Mouse (Mus musculus): ENCODE results near the gene Thpo. TPM values are rescaled to one million over a fixed set of nuclear protein-coding genes. Genes with fewer than 3 reads are reported as not detected.

The Thpo gene
- polyA plus RNA-seq, 1 experiment from 2014 or later: 1.2 TPM

GRCm38 (mm10) chr16:20691617-20692016 lies 42.7 kb downstream of the Thpo start:
- Histone ChIP-seq H3K27ac (no peak overlapping the region), H3K9ac (no peak overlapping the region), H3K4me3 (replicated peaks; ENCODE audit: low read length) (no peak overlapping the region), H3K4me1 (replicated peaks; ENCODE audit: control insufficient read depth, insufficient read depth, low read length) (peaks cover 33% of the 10 kb centered on the region), H3K4me2 (replicated peaks) (no peak overlapping the region), H3K27me3 (ENCODE audit: control insufficient read depth, insufficient read depth, low read length) (no peaks in the 10 kb centered on the region), H3K9me3 (ENCODE audit: control insufficient read depth, low read length) (no peaks in the 10 kb centered on the region), H3K36me3 (replicated peaks; ENCODE audit: control insufficient read depth, insufficient read depth) (peaks cover 61% of the 10 kb centered on the region)
- WGBS: 82% methylated on average over 1 of the region's 1 CpGs
- ATAC-seq (ENCODE audit: low FRiP score) (no peak), DNase-seq (ENCODE audit: low spot score) (no peak)

GRCm38 (mm10) chr16:20690774-20691173 lies 43.5 kb downstream of the Thpo start:
- Histone ChIP-seq H3K4me2 (replicated peaks) (no peak overlapping the region), H3K4me3 (replicated peaks; ENCODE audit: low read length) (no peak overlapping the region), H3K27me3 (ENCODE audit: control insufficient read depth, insufficient read depth, low read length) (no peaks in the 10 kb centered on the region), H3K27ac (no peak overlapping the region), H3K9me3 (ENCODE audit: control insufficient read depth, low read length) (no peaks in the 10 kb centered on the region), H3K4me1 (replicated peaks; ENCODE audit: control insufficient read depth, insufficient read depth, low read length) (peaks cover 25% of the 10 kb centered on the region), H3K36me3 (replicated peaks; ENCODE audit: control insufficient read depth, insufficient read depth) (peaks cover 69% of the 10 kb centered on the region), H3K9ac (no peak overlapping the region)
- DNase-seq (ENCODE audit: low spot score): no peak
- no peak for ATAC-seq (ENCODE audit: low FRiP score)
- 92% methylated on average over 3 of the region's 3 CpGs for WGBS

- Histone ChIP-seq H3K4me3 (replicated peaks; ENCODE audit: low read length) (no peak overlapping the region), H3K4me2 (replicated peaks) (no peak overlapping the region), H3K27me3 (ENCODE audit: control insufficient read depth, insufficient read depth, low read length) (no peaks in the 10 kb centered on the region), H3K27ac (no peak overlapping the region), H3K36me3 (replicated peaks; ENCODE audit: control insufficient read depth, insufficient read depth) (peaks cover 85% of the 10 kb centered on the region), H3K4me1 (replicated peaks; ENCODE audit: control insufficient read depth, insufficient read depth, low read length) (peaks cover 15% of the 10 kb centered on the region), H3K9ac (no peak overlapping the region), H3K9me3 (ENCODE audit: control insufficient read depth, low read length) (no peaks in the 10 kb centered on the region)
- no peak for DNase-seq (ENCODE audit: low spot score)
- ATAC-seq (ENCODE audit: low FRiP score): no peak
- 68% methylated on average over 10 of the region's 10 CpGs for WGBS
These were observed 56.2 kb downstream of the Thpo start for GRCm38 (mm10) chr16:20677974-20678675.

- DNase-seq (ENCODE audit: low spot score) (no peak), ATAC-seq (ENCODE audit: low FRiP score) (no peak)
- Histone ChIP-seq H3K27ac (no peak overlapping the region), H3K27me3 (ENCODE audit: control insufficient read depth, insufficient read depth, low read length) (no peaks in the 10 kb centered on the region), H3K4me2 (replicated peaks) (no peak overlapping the region), H3K4me3 (replicated peaks; ENCODE audit: low read length) (no peak overlapping the region), H3K36me3 (replicated peaks; ENCODE audit: control insufficient read depth, insufficient read depth) (peaks cover 77% of the 10 kb centered on the region), H3K9me3 (ENCODE audit: control insufficient read depth, low read length) (no peaks in the 10 kb centered on the region), H3K9ac (no peak overlapping the region), H3K4me1 (replicated peaks; ENCODE audit: control insufficient read depth, insufficient read depth, low read length) (peaks cover 15% of the 10 kb centered on the region)
- 86% methylated on average over 5 of the region's 5 CpGs for WGBS
These were observed 56.9 kb downstream of the Thpo start for GRCm38 (mm10) chr16:20677380-20677779.

- no peak overlapping the region for H3K4me2 ChIP-seq (replicated peaks)
- no peak overlapping the region for H3K4me3 ChIP-seq (replicated peaks; ENCODE audit: low read length)
- no peaks in the 10 kb centered on the region for H3K9me3 ChIP-seq (ENCODE audit: control insufficient read depth, low read length)
- no peaks in the 10 kb centered on the region for H3K27me3 ChIP-seq (ENCODE audit: control insufficient read depth, insufficient read depth, low read length)
- H3K4me1 ChIP-seq (replicated peaks; ENCODE audit: control insufficient read depth, insufficient read depth, low read length): peaks cover 18% of the 10 kb centered on the region
- DNase-seq (ENCODE audit: low spot score) (no peak), ATAC-seq (ENCODE audit: low FRiP score) (no peak)
- peaks cover 70% of the 10 kb centered on the region for H3K36me3 ChIP-seq (replicated peaks; ENCODE audit: control insufficient read depth, insufficient read depth)
- no peak overlapping the region for H3K27ac ChIP-seq
- H3K9ac ChIP-seq: no peak overlapping the region
- WGBS: 86% methylated on average over 4 of the region's 4 CpGs
These were observed 57.6 kb downstream of the Thpo start for GRCm38 (mm10) chr16:20676702-20677101.

- H3K4me3 ChIP-seq (replicated peaks; ENCODE audit: low read length): no peak overlapping the region
- no peak overlapping the region for H3K9ac ChIP-seq
- no peaks in the 10 kb centered on the region for H3K27me3 ChIP-seq (ENCODE audit: control insufficient read depth, insufficient read depth, low read length)
- peaks cover 18% of the 10 kb centered on the region for H3K4me1 ChIP-seq (replicated peaks; ENCODE audit: control insufficient read depth, insufficient read depth, low read length)
- H3K36me3 ChIP-seq (replicated peaks; ENCODE audit: control insufficient read depth, insufficient read depth): peaks cover 56% of the 10 kb centered on the region
- no peak for DNase-seq (ENCODE audit: low spot score)
- WGBS: 95% methylated on average over 6 of the region's 6 CpGs
- H3K4me2 ChIP-seq (replicated peaks): no peak overlapping the region
- ATAC-seq (ENCODE audit: low FRiP score): no peak
- H3K9me3 ChIP-seq (ENCODE audit: control insufficient read depth, low read length): no peaks in the 10 kb centered on the region
- no peak overlapping the region for H3K27ac ChIP-seq
These were observed 59.1 kb downstream of the Thpo start for GRCm38 (mm10) chr16:20675213-20675612.

Other genes starting within 250 kb of the Thpo start
- 88.0 and 89.2 TPM in 2 replicates for gene Eif2b5, start 235.7 kb downstream of the Thpo start, polyA plus RNA-seq (2014; fragmentation: Nextera tagmentation; extraction: Ambion mirVana)
- gene Dvl3, start 217.5 kb downstream of the Thpo start, polyA plus RNA-seq (2014; fragmentation: Nextera tagmentation; extraction: Ambion mirVana): 36.4 and 40.9 TPM in 2 replicates
- 1,214 and 1,314 TPM in 2 replicates for gene Ap2m1, start 199.0 kb downstream of the Thpo start, polyA plus RNA-seq (2014; fragmentation: Nextera tagmentation; extraction: Ambion mirVana)
- 75.3 and 77.5 TPM in 2 replicates for gene Abcf3, start 185.9 kb downstream of the Thpo start, polyA plus RNA-seq (2014; fragmentation: Nextera tagmentation; extraction: Ambion mirVana)
- gene Vwa5b2, start 145.0 kb downstream of the Thpo start, polyA plus RNA-seq (2014; fragmentation: Nextera tagmentation; extraction: Ambion mirVana): 22.1 and 24.4 TPM in 2 replicates
- 10.4 and 11.0 TPM in 2 replicates for gene Eef1akmt4, start 122.9 kb downstream of the Thpo start, polyA plus RNA-seq (2014; fragmentation: Nextera tagmentation; extraction: Ambion mirVana)
- not detected in 2 replicates for gene Gm49333, start 122.9 kb downstream of the Thpo start, polyA plus RNA-seq (2014; fragmentation: Nextera tagmentation; extraction: Ambion mirVana)
- gene Alg3, start 122.8 kb downstream of the Thpo start, polyA plus RNA-seq (2014; fragmentation: Nextera tagmentation; extraction: Ambion mirVana): 44.8 and 45.3 TPM in 2 replicates
- 61.8 and 63.8 TPM in 2 replicates for gene Camk2n2, start 113.2 kb downstream of the Thpo start, polyA plus RNA-seq (2014; fragmentation: Nextera tagmentation; extraction: Ambion mirVana)
- 10.6 and 12.1 TPM in 2 replicates for gene Ece2, start 104.7 kb downstream of the Thpo start, polyA plus RNA-seq (2014; fragmentation: Nextera tagmentation; extraction: Ambion mirVana)
- gene Psmd2, start 82.9 kb downstream of the Thpo start, polyA plus RNA-seq (2014; fragmentation: Nextera tagmentation; extraction: Ambion mirVana): 329 and 358 TPM in 2 replicates
- gene Eif4g1, start 66.2 kb downstream of the Thpo start, polyA plus RNA-seq (2014; fragmentation: Nextera tagmentation; extraction: Ambion mirVana): 124 and 130 TPM in 2 replicates
- gene Fam131a, start 41.3 kb downstream of the Thpo start, polyA plus RNA-seq (2014; fragmentation: Nextera tagmentation; extraction: Ambion mirVana): 41.8 and 44.2 TPM in 2 replicates
- 93.2 and 95.9 TPM in 2 replicates for gene Polr2h, start 16.8 kb downstream of the Thpo start, polyA plus RNA-seq (2014; fragmentation: Nextera tagmentation; extraction: Ambion mirVana)
- gene Clcn2, start 16.8 kb downstream of the Thpo start, polyA plus RNA-seq (2014; fragmentation: Nextera tagmentation; extraction: Ambion mirVana): 28.7 and 32.1 TPM in 2 replicates
- gene Chrd, start 1.4 kb downstream of the Thpo start, polyA plus RNA-seq (2014; fragmentation: Nextera tagmentation; extraction: Ambion mirVana): 5.4 and 7.3 TPM in 2 replicates

All from hindbrain, embryonic 14.5 days (tissue).